Mouse (Mus musculus): ENCODE measurements at regions not wholly inside any gene's neighbourhood (a gene's known extent, or its start where the extent isn't known, plus 50 kb on each side); places are given as distances from the start of the nearest gene placed in this dataset.

GRCm38 (mm10) chr8:82698071-82698470 lies 75.9 kb downstream of the Zfp330 start:
- no peak for TF ChIP-seq POLR2AphosphoS5 (IDR thresholded peaks at IDR 0.05; ENCODE audit: insufficient replicate concordance, low read depth, low read length)
- no peak for TF ChIP-seq CTCF (IDR thresholded peaks at IDR 0.05; ENCODE audit: low read depth, low read length)
- TF ChIP-seq TAL1 (conservative IDR thresholded peaks at IDR 0.05; ENCODE audit: low read depth, low read length): no peak

Measured in G1E (cell line).